Mouse (Mus musculus) neural tube, embryonic 13.5 days (tissue): ENCODE measurements around the gene Prr19. TPM values are rescaled to one million over a fixed set of nuclear protein-coding genes. Genes with fewer than 3 reads are reported as not detected.

ENCODE experiments used
- polyA plus RNA-seq: library from polyadenylated mRNA; unstranded; fragments of >200 nt; fragmentation: Nextera tagmentation; extraction: Ambion mirVana; gene quantifications from 2 replicates; pipeline ENCODE4 v1.2.1, GENCODE M21; 2015

The Prr19 gene
- polyA plus RNA-seq, 1 experiment from 2014 or later = 2.1 TPM

Other genes starting within 250 kb of the Prr19 start
- 15.2 and 15.3 TPM in 2 replicates for gene Grik5, start 229.1 kb upstream of the Prr19 start, polyA plus RNA-seq
- gene Zfp574, start 228.8 kb upstream of the Prr19 start, polyA plus RNA-seq = 32.8 and 35.4 TPM in 2 replicates
- gene Pou2f2, start 121.7 kb upstream of the Prr19 start, polyA plus RNA-seq = 28.0 and 29.4 TPM in 2 replicates
- 16.6 and 17.7 TPM in 2 replicates for gene Dedd2, start 80.8 kb upstream of the Prr19 start, polyA plus RNA-seq
- 2.0 and 2.1 TPM in 2 replicates for gene Zfp526, start 80.0 kb upstream of the Prr19 start, polyA plus RNA-seq
- 16.5 and 16.8 TPM in 2 replicates for gene Gsk3a, start 63.6 kb upstream of the Prr19 start, polyA plus RNA-seq
- 4.9 and 8.0 TPM in 2 replicates for gene Erf, start 50.6 kb upstream of the Prr19 start, polyA plus RNA-seq
- gene Cic, start 33.7 kb upstream of the Prr19 start, polyA plus RNA-seq = 40.2 and 43.4 TPM in 2 replicates
- 525 and 535 TPM in 2 replicates for gene Pafah1b3, start 3.4 kb upstream of the Prr19 start, polyA plus RNA-seq
- 51.7 and 52.2 TPM in 2 replicates for gene Tmem145, start 4.7 kb downstream of the Prr19 start, polyA plus RNA-seq
- 18.3 TPM in 2 replicates for gene Megf8, start 15.8 kb downstream of the Prr19 start, polyA plus RNA-seq
- not detected in 2 replicates for gene Cnfn, start 68.3 kb downstream of the Prr19 start, polyA plus RNA-seq
- gene Lipe, start 97.3 kb downstream of the Prr19 start, polyA plus RNA-seq = 9.9 and 11.4 TPM in 2 replicates
- gene Cxcl17, start 111.5 kb downstream of the Prr19 start, polyA plus RNA-seq = 0.41 and 0.63 TPM in 2 replicates
- 1.5 and 2.2 TPM in 2 replicates for gene Ceacam1, start 176.2 kb downstream of the Prr19 start, polyA plus RNA-seq
- gene Ceacam2, start 238.4 kb downstream of the Prr19 start, polyA plus RNA-seq = 0.14 TPM in 1 of 2 replicates, not detected in the other